Mouse (Mus musculus): ENCODE measurements at regions not wholly inside any gene's neighbourhood (a gene's known extent, or its start where the extent isn't known, plus 50 kb on each side); places are given as distances from the start of the nearest gene placed in this dataset.

DNA sequence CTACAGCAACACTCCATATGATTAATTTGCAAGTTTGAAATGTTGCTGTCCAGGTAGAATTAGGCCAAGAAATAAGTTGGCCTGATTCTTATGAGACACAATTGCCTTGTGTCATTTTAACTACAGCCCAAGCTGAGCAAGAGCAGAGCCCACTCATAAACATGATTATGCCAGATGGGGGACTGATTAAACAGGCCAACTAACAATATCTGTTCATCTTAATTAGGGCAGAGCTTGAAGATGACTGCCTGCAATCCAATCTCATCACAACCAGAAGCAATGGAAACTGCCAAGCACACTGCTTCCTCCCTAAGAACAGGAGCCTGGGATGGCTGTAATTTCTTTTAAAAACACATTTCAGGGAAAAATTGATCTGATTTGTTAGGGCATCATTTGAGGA is 333.1 kb downstream of the Sv2b start:
- no peak for TF ChIP-seq EP300 (optimal IDR thresholded peaks at IDR 0.05)
- no peak for TF ChIP-seq CTCF (IDR thresholded peaks at IDR 0.05; ENCODE audit: low read depth)

Measured in stomach, postnatal 0 days (tissue).